Mouse (Mus musculus) limb, embryonic 14.5 days (tissue): ENCODE data around the gene Med13l. TPM values are rescaled to one million over a fixed set of nuclear protein-coding genes. Genes with fewer than 3 reads are reported as not detected.

Source experiments
- ATAC-seq: fragments of 200-750 bp; cut with Nextera tagmentation; 2 replicates; pipeline ENCODE4 v1.8.0; 2017; ENCODE audit warnings: low read depth, moderate number of reproducible peaks, moderate TSS enrichment; ENCODE audit not compliant: low FRiP score
- DNase-seq: peaks from one replicate; pipeline ENCODE4 v3.0.0-alpha.2; 2015; ENCODE audit warnings: low spot score
- H3K27ac ChIP-seq: fragments of 300-500 bp; sonication (generic); replicated peaks from 2 replicates; pipeline ENCODE4 v1.5.1; 2014; ENCODE audit warnings: low read depth, mild to moderate bottlenecking, low read length, moderate library complexity, mixed read lengths
- H3K27me3 ChIP-seq: fragments of 300-500 bp; sonication (generic); 2 replicates; pipeline ENCODE4 v1.6.1; 2014; ENCODE audit warnings: low read length, mixed read lengths; ENCODE audit not compliant: control insufficient read depth, insufficient read depth
- H3K36me3 ChIP-seq: fragments of 300-500 bp; sonication (generic); 2 replicates; pipeline ENCODE4 v1.6.1; 2014; ENCODE audit warnings: mild to moderate bottlenecking, low read length, moderate library complexity, mixed read lengths; ENCODE audit not compliant: control insufficient read depth, insufficient read depth
- H3K4me1 ChIP-seq: fragments of 300-500 bp; sonication (generic); 2 replicates; pipeline ENCODE4 v1.6.1; 2014; ENCODE audit warnings: antibody characterized with exemption, low read length, mixed read lengths; ENCODE audit not compliant: control insufficient read depth, insufficient read depth
- H3K4me2 ChIP-seq: fragments of 300-500 bp; sonication (generic); replicated peaks from 2 replicates; pipeline ENCODE4 v1.6.1; 2014; ENCODE audit warnings: low read depth, mild to moderate bottlenecking, low read length, moderate library complexity; ENCODE audit not compliant: severe bottlenecking
- H3K4me3 ChIP-seq: fragments of 300-500 bp; sonication (generic); replicated peaks from 2 replicates; pipeline ENCODE4 v1.5.1; 2014; ENCODE audit warnings: low read length
- H3K9ac ChIP-seq: fragments of 300-500 bp; sonication (generic); 2 replicates; pipeline ENCODE4 v1.6.1; 2014; ENCODE audit warnings: mild to moderate bottlenecking, low read depth, low read length, moderate library complexity; ENCODE audit not compliant: severe bottlenecking
- H3K9me3 ChIP-seq: fragments of 300-500 bp; sonication (generic); 2 replicates; pipeline ENCODE4 v1.6.1; 2016; ENCODE audit warnings: low read length; ENCODE audit not compliant: control insufficient read depth
- POLR2A ChIP-seq: fragments of 200-500 bp; IDR thresholded peaks from 2 replicates; pipeline ENCODE4 v1.8.0; 2012; ENCODE audit warnings: inconsistent platforms, mild to moderate bottlenecking, moderate library complexity, borderline replicate concordance; ENCODE audit not compliant: insufficient read depth, insufficient read length; ENCODE audit errors: extremely low read depth
- WGBS: fragments of 180-500 bp; shearing (Covaris S2); extraction: QIAGEN DNeasy Blood & Tissue Kit; methylation state at CpG from one replicate; pipeline ENCODE4 v1.1.7; 2014; 5-methylcytosine and 5-hydroxymethylcytosine counted together
- polyA plus RNA-seq, 2 experiments: library from polyadenylated mRNA; depleted of rRNA in 1 of 2; stranded (reverse) in 1 of 2; unstranded in 1 of 2; fragments of >200 nt; fragmentation: Nextera tagmentation in 1 of 2; extraction: Ambion mirVana in 1 of 2; gene quantifications; 2 replicates each; pipeline versions ENCODE4 v1.2.1 to v1.2.3; 2012 to 2014

Gene Med13l
- polyA plus RNA-seq, 2 experiments, result 17.8 to 19.8 TPM

DNA sequence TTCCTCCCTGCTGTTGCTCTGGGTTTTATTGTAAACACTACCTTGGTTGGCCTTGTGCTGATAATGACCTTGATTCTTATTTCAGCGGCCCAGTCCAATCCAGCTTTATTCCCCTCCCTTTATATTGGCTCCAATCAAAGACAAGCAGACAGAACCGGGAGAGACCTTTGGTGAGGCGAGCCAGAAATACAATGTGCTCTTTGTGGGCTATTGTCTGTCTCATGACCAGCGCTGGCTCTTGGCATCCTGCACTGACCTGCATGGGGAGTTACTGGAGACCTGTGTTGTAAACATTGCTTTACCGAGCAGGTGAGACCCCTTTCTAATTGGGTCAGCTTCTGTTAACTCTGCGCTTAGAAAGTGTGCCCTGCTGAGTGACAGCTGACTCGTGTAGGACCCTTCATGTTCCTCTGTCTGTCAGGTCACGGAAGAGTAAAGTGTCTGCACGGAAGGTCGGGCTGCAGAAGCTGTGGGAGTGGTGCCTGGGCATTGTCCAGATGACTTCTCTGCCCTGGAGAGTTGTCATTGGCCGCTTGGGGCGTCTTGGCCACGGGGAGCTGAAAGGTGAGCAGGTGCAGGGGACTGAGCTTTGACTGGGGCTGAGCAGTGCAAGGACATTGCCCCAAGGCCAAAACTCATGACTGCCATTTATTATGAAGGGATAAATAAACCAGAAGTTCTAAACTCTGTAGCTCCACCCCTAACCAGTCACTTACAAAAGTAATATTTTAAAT is 191.1 kb downstream of the Med13l start:
- Histone ChIP-seq H3K4me2 (no peak overlapping the region), H3K4me1 (no peaks in the 10 kb centered on the region), H3K27ac (no peak overlapping the region), H3K9ac (no peak overlapping the region), H3K27me3 (no peaks in the 10 kb centered on the region), H3K9me3 (no peaks in the 10 kb centered on the region), H3K36me3 (peaks cover 96% of the 10 kb centered on the region), H3K4me3 (no peak overlapping the region)
- TF ChIP-seq POLR2A, result no peak
- no peak for DNase-seq
- 81% methylated on average over 13 of the region's 13 CpGs for WGBS
- ATAC-seq, result no peak

DNA sequence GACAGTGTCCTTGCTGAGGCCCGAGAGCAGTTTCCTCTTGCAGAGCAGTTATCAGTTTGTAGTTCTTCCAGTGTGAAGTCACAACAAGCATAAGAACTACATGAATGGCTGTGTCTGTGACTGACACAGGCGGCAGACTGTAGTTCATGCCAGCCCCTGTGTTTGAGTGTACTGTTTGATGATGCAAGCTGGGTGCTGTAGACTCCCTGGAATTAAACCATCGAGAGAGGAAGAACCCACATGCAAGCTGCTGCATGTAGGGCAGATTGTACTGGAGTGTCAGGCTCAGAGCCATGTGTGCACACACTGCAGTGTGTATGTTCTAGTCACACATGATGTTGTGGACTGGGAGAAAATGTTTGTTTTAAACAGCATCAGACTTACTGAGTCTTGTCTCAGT is 192.4 kb downstream of the Med13l start:
- Histone ChIP-seq H3K4me1 (no peaks in the 10 kb centered on the region), H3K4me2 (no peak overlapping the region), H3K27me3 (no peaks in the 10 kb centered on the region), H3K9ac (no peak overlapping the region), H3K9me3 (no peaks in the 10 kb centered on the region), H3K27ac (no peak overlapping the region), H3K36me3 (peaks cover 98% of the 10 kb centered on the region), H3K4me3 (no peak overlapping the region)
- 85% methylated on average over 3 of the region's 3 CpGs for whole genome bisulfite sequencing
- DNase-seq (no peak), ATAC-seq (no peak)
- no peak for TF ChIP-seq POLR2A

DNA sequence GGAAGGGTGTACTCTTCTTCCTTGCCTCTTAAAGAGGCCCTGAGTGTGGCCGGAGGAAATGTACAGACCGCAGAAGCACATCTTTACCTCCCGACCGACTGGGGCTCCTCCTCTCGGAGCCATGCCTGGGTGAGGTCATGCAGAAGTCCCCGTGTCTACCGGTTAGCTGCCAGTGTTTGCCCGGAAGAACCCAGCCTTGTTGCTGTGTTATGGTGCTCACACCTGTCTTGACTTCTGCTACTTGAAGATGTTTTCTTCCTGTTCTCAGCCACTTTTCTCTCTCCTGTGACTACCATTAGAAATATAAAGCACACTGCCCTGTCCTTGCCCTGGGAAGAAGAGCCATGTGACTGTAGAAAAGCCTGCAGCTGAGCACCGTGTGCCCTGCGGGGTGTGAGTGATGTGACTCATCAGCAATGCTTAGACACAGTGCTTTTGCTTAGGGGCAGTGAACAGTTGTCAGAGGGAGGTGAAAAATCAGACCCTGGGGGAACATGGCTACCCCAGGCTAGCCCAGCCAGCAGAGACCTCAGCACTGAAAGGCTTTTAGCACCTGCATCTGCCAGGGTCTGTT is 193.1 kb downstream of the Med13l start:
- DNase-seq, result no peak
- H3K9me3 ChIP-seq, result no peaks in the 10 kb centered on the region
- no peaks in the 10 kb centered on the region for H3K27me3 ChIP-seq
- H3K9ac ChIP-seq, result no peak overlapping the region
- no peaks in the 10 kb centered on the region for H3K4me1 ChIP-seq
- peaks cover 98% of the 10 kb centered on the region for H3K36me3 ChIP-seq
- H3K27ac ChIP-seq, result no peak overlapping the region
- 87% methylated on average over 10 of the region's 10 CpGs for WGBS
- no peak for TF ChIP-seq POLR2A
- H3K4me2 ChIP-seq, result no peak overlapping the region
- no peak for ATAC-seq
- H3K4me3 ChIP-seq, result no peak overlapping the region

DNA sequence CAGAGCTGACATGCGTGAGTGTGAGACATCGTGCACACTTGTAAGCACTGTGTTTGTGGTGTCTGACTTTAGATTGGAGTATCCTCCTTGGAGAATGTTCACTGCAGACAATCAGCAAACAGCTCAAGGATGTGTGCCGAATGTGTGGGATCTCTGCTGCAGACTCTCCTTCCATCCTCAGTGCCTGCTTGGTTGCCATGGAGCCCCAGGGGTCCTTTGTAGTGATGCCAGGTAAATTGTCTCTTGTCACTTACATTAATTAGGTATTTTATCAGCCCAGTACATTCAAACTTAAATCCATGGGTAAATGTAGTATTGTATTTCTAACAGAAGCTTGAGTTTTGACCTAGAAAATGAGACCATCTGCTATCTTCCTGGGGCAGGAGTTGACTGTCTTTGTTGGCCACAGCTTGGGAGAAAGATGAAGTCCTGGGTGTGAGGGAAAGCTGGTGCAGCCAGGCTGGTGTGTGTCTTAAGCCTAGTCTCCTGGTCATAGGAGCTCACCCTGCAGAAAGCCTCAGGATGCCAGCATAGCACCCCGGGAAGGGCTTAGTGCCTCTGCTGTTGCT is 193.8 kb downstream of the Med13l start:
- Histone ChIP-seq H3K9ac (no peak overlapping the region), H3K27me3 (no peaks in the 10 kb centered on the region), H3K9me3 (no peaks in the 10 kb centered on the region), H3K4me3 (no peak overlapping the region), H3K4me2 (no peak overlapping the region), H3K27ac (no peak overlapping the region), H3K36me3 (peaks cover 98% of the 10 kb centered on the region), H3K4me1 (no peaks in the 10 kb centered on the region)
- no peak for DNase-seq
- no peak for TF ChIP-seq POLR2A
- ATAC-seq, result no peak
- WGBS, result 94% methylated on average over 4 of the region's 4 CpGs

DNA sequence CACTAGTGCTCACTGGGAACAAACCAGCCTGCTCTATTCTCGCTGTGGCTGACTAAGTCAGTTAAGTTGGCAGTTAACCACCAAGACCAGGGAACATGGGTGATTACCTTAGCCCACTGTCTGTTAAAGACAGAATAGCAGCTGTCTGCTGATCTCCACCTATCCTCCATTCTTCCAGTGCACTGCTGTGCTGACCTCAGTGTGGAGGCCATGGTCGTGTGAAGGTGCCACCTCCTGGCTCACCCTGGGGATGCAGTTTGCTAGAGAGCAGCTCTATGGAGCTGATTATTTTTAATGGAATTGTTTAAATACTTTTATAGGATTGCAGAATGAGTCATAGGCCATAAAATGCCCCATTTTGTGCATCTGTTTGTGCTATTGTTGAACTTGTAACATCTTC is 195.6 kb downstream of the Med13l start:
- H3K9ac ChIP-seq, result no peak overlapping the region
- H3K27me3 ChIP-seq, result no peaks in the 10 kb centered on the region
- H3K4me2 ChIP-seq, result no peak overlapping the region
- ATAC-seq, result no peak
- H3K36me3 ChIP-seq, result peaks cover 98% of the 10 kb centered on the region
- no peak for DNase-seq
- no peaks in the 10 kb centered on the region for H3K4me1 ChIP-seq
- TF ChIP-seq POLR2A, result no peak
- WGBS, result 55% methylated on average over 2 of the region's 2 CpGs
- no peaks in the 10 kb centered on the region for H3K9me3 ChIP-seq
- no peak overlapping the region for H3K27ac ChIP-seq
- H3K4me3 ChIP-seq, result no peak overlapping the region
